Mouse (Mus musculus) small intestine, adult 2 months (tissue): ENCODE data around the gene Ccr8.

Experiments
- CTCF ChIP-seq: fragments of 200-500 bp; IDR thresholded peaks from 2 replicates; pipeline ENCODE4 v1.5.1; 2012; ENCODE audit warnings: low read depth, mild to moderate bottlenecking, control low read depth, inconsistent platforms, low read length, moderate library complexity, mixed read lengths; ENCODE audit not compliant: insufficient replicate concordance, insufficient read length; ENCODE audit errors: extremely low read depth
- POLR2A ChIP-seq: fragments of 200-500 bp; IDR thresholded peaks from 2 replicates; pipeline ENCODE4 v1.6.1; 2012; ENCODE audit warnings: low read depth, mild to moderate bottlenecking, control low read depth, inconsistent platforms, low read length, moderate library complexity

DNA sequence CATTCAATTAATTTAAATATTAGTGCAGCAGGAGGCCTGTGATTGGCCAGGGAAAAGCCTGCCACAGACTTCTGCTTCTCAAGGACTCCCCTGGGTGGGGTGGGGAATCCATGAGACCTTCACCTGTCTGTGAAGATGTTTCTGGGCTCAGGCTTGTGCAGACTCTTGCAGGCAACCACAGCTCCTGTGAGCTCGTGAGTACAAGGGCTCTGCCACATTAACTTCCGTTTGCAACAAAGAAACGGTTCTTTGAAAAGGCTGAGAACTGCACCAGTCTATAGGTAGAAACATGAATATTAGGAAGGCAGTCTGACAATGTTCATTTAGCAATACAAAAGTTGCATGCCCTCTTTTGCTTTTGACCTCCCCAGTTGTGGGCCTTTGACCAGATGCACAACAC is 13.7 kb upstream of the Ccr8 start:
- TF ChIP-seq POLR2A (no peak), CTCF (no peak)
